Mouse (Mus musculus) kidney, embryonic 15.5 days (tissue): ENCODE data around the gene Cmas. TPM values are rescaled to one million over a fixed set of nuclear protein-coding genes. Genes with fewer than 3 reads are reported as not detected.

Experiments
- ATAC-seq: fragments of 200-750 bp; cut with Nextera tagmentation; replicated peaks from 2 replicates; pipeline ENCODE4 v1.8.0; 2017; ENCODE audit warnings: moderate TSS enrichment; ENCODE audit not compliant: low FRiP score
- H3K27ac ChIP-seq: fragments of 300-500 bp; sonication (generic); 2 replicates; pipeline ENCODE4 v1.5.1; 2015; ENCODE audit warnings: mild to moderate bottlenecking, inconsistent platforms
- H3K27me3 ChIP-seq: fragments of 300-500 bp; sonication (generic); 2 replicates; pipeline ENCODE4 v1.6.1; 2015; ENCODE audit warnings: inconsistent platforms
- H3K36me3 ChIP-seq: fragments of 300-500 bp; sonication (generic); 2 replicates; pipeline ENCODE4 v1.6.1; 2015; ENCODE audit warnings: inconsistent platforms
- H3K4me1 ChIP-seq: fragments of 300-500 bp; sonication (generic); 2 replicates; pipeline ENCODE4 v1.6.1; 2015; ENCODE audit warnings: inconsistent platforms
- H3K4me2 ChIP-seq: fragments of 300-500 bp; sonication (generic); 2 replicates; pipeline ENCODE4 v1.6.1; 2015; ENCODE audit warnings: moderate library complexity, mild to moderate bottlenecking, inconsistent platforms
- H3K4me3 ChIP-seq: fragments of 300-500 bp; sonication (generic); replicated peaks from 2 replicates; pipeline ENCODE4 v1.5.1; 2015; ENCODE audit warnings: mild to moderate bottlenecking, inconsistent platforms
- H3K9ac ChIP-seq: fragments of 300-500 bp; sonication (generic); 2 replicates; pipeline ENCODE4 v1.6.1; 2015; ENCODE audit warnings: mild to moderate bottlenecking, inconsistent platforms
- H3K9me3 ChIP-seq: fragments of 300-500 bp; sonication (generic); replicated peaks from 2 replicates; pipeline ENCODE4 v1.6.1; 2016; ENCODE audit warnings: inconsistent platforms
- WGBS: fragments of 180-500 bp; shearing (Covaris S2); methylation state at CpG from one replicate; pipeline ENCODE4 v1.1.7; 2015; ENCODE audit warnings: mixed read lengths; 5-methylcytosine and 5-hydroxymethylcytosine counted together
- polyA plus RNA-seq: library from polyadenylated mRNA; unstranded; fragments of >200 nt; fragmentation: Nextera tagmentation; extraction: Ambion mirVana; gene quantifications from 2 replicates; pipeline ENCODE4 v1.2.1, GENCODE M21; 2015

Gene Cmas
- polyA plus RNA-seq, 1 experiment from 2014 or later: 77.2 TPM

DNA sequence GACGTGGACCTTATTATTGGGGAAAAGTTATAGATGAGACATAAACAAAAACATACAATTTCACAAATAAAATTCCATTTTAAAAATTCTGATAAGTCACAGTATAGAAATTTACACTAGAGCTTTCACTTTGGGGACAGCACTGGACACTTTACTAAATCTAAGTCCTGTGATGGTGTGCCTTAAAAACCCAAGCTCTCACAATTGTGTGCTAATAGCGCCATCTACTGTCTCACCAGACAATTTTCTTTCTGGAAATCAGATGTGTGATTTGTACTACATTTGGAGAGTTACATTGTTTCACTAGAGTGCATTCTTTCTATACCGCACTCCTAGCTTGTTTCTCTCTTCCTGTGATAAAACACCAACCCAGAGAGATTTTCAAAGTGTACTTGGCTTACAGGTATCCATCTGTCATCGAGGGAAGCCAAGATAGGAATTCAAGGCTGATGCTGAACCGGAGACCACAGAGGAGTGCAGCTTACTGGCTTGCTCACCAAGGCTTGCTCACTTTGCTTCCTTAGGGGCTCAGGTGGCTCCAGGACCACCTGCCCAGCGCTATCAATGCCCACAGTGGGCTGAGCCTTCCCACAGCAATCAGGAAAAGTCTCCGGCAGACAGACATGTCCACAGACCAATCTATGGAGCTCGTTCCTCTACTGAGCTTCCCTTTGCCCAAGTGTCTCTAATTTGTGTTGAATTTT lies 21.0 kb upstream of the Cmas start:
- Histone ChIP-seq H3K9me3 (no peaks in the 10 kb centered on the region), H3K27me3 (no peaks in the 10 kb centered on the region), H3K27ac (no peak overlapping the region), H3K4me1 (no peaks in the 10 kb centered on the region), H3K9ac (no peak overlapping the region), H3K4me3 (no peak overlapping the region), H3K4me2 (no peak overlapping the region), H3K36me3 (no peaks in the 10 kb centered on the region)
- WGBS: 44% methylated on average over 8 of the region's 8 CpGs
- ATAC-seq: 0 out of 2 replicates have a peak, but pooled peaks have one; percentile 28

DNA sequence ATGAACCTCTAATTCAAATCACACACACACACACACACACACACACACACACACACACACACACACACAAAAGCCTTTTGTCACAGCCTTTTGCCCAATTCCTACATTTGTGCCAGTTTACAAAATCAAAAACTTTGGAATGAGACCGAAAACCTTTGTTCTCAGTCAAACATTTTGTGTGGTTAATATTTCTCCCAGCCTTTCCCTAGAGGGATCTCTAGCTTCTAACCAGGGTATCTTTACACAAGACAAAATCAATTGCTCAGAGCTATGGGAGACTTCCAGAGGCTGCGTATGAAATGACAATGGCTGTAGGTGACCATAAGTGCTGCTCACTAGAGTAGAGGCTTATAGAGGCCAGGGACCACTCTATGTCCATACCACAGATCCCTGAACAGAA lies 18.3 kb upstream of the Cmas start:
- Histone ChIP-seq H3K4me2 (no peak overlapping the region), H3K27me3 (no peaks in the 10 kb centered on the region), H3K4me3 (no peak overlapping the region), H3K9me3 (no peaks in the 10 kb centered on the region), H3K36me3 (no peaks in the 10 kb centered on the region), H3K27ac (no peak overlapping the region), H3K4me1 (no peaks in the 10 kb centered on the region), H3K9ac (no peak overlapping the region)
- no peak for ATAC-seq
- 88% methylated on average over 2 of the region's 2 CpGs for WGBS

- ATAC-seq: 0 out of 2 replicates have a peak, but pooled peaks have one; percentile 22
- Histone ChIP-seq H3K4me2 (no peak overlapping the region), H3K4me1 (no peaks in the 10 kb centered on the region), H3K4me3 (no peak overlapping the region), H3K9ac (no peak overlapping the region), H3K9me3 (no peaks in the 10 kb centered on the region), H3K27ac (no peak overlapping the region), H3K36me3 (no peaks in the 10 kb centered on the region), H3K27me3 (no peaks in the 10 kb centered on the region)
- WGBS: 75% methylated on average over 6 of the region's 6 CpGs
Observed at GRCm38 (mm10) chr6:142738637-142739036, 17.8 kb upstream of the Cmas start.

GRCm38 (mm10) chr6:142741763-142742162 lies 14.7 kb upstream of the Cmas start:
- no peak for ATAC-seq
- no peaks in the 10 kb centered on the region for H3K9me3 ChIP-seq
- H3K9ac ChIP-seq: no peak overlapping the region
- H3K36me3 ChIP-seq: no peaks in the 10 kb centered on the region
- 86% methylated on average over 6 of the region's 6 CpGs for WGBS
- H3K4me3 ChIP-seq: no peak overlapping the region
- H3K4me1 ChIP-seq: no peaks in the 10 kb centered on the region
- no peaks in the 10 kb centered on the region for H3K27me3 ChIP-seq
- H3K4me2 ChIP-seq: no peak overlapping the region
- no peak overlapping the region for H3K27ac ChIP-seq

- ATAC-seq: no peak
- 63% methylated on average over 4 of the region's 4 CpGs for WGBS
Observed at GRCm38 (mm10) chr6:142743193-142743592, 13.3 kb upstream of the Cmas start.

GRCm38 (mm10) chr6:142745484-142745883 lies 11.0 kb upstream of the Cmas start:
- Histone ChIP-seq H3K4me2 (no peak overlapping the region), H3K36me3 (no peaks in the 10 kb centered on the region), H3K4me3 (no peak overlapping the region), H3K9me3 (no peaks in the 10 kb centered on the region), H3K9ac (no peak overlapping the region), H3K27ac (no peak overlapping the region), H3K27me3 (no peaks in the 10 kb centered on the region), H3K4me1 (no peaks in the 10 kb centered on the region)
- ATAC-seq: 0 out of 2 replicates have a peak, but pooled peaks have one; percentile 9
- 90% methylated on average over 5 of the region's 5 CpGs for WGBS

More at GRCm38 (mm10) chr6:142743193-142743592, 13.3 kb upstream of the Cmas start:
- no peaks in the 10 kb centered on the region for H3K4me1 ChIP-seq
- no peaks in the 10 kb centered on the region for H3K9me3 ChIP-seq
- H3K4me2 ChIP-seq: no peak overlapping the region
- no peaks in the 10 kb centered on the region for H3K27me3 ChIP-seq
- no peak overlapping the region for H3K9ac ChIP-seq
- no peak overlapping the region for H3K4me3 ChIP-seq
- H3K27ac ChIP-seq: no peak overlapping the region
- no peaks in the 10 kb centered on the region for H3K36me3 ChIP-seq

- H3K4me1 ChIP-seq: no peaks in the 10 kb centered on the region
- no peaks in the 10 kb centered on the region for H3K9me3 ChIP-seq
- no peaks in the 10 kb centered on the region for H3K27me3 ChIP-seq
- H3K27ac ChIP-seq: no peak overlapping the region
- no peak overlapping the region for H3K9ac ChIP-seq
- no peak overlapping the region for H3K4me2 ChIP-seq
- WGBS: 69% methylated on average over 7 of the region's 7 CpGs
- no peaks in the 10 kb centered on the region for H3K36me3 ChIP-seq
- H3K4me3 ChIP-seq: no peak overlapping the region
- no peak for ATAC-seq
Observed at GRCm38 (mm10) chr6:142746765-142747164, 9.7 kb upstream of the Cmas start.

- ATAC-seq: no peak
- H3K36me3 ChIP-seq: no peaks in the 10 kb centered on the region
- H3K27ac ChIP-seq: no peak overlapping the region
- H3K4me3 ChIP-seq: no peak overlapping the region
- H3K4me1 ChIP-seq: no peaks in the 10 kb centered on the region
- H3K4me2 ChIP-seq: no peak overlapping the region
- H3K27me3 ChIP-seq: no peaks in the 10 kb centered on the region
- no peaks in the 10 kb centered on the region for H3K9me3 ChIP-seq
- 80% methylated on average over 2 of the region's 2 CpGs for WGBS
- no peak overlapping the region for H3K9ac ChIP-seq
Observed at GRCm38 (mm10) chr6:142747165-142747564, 9.3 kb upstream of the Cmas start.

GRCm38 (mm10) chr6:142748057-142748708 lies 8.3 kb upstream of the Cmas start:
- H3K9me3 ChIP-seq: no peaks in the 10 kb centered on the region
- H3K4me3 ChIP-seq: no peak overlapping the region
- ATAC-seq: no peak
- H3K27me3 ChIP-seq: peaks cover 5% of the 10 kb centered on the region; the same call in 1 of the 2 replicates
- H3K9ac ChIP-seq: no peak overlapping the region
- H3K36me3 ChIP-seq: no peaks in the 10 kb centered on the region
- H3K4me2 ChIP-seq: no peak overlapping the region
- 63% methylated on average over 8 of the region's 8 CpGs for WGBS
- no peaks in the 10 kb centered on the region for H3K4me1 ChIP-seq
- no peak overlapping the region for H3K27ac ChIP-seq

GRCm38 (mm10) chr6:142751365-142751764 lies 5.1 kb upstream of the Cmas start:
- H3K9ac ChIP-seq: no peak overlapping the region
- 0 out of 2 replicates have a peak overlapping the region, but pooled peaks have one; percentile 3 for H3K4me2 ChIP-seq
- no peaks in the 10 kb centered on the region for H3K9me3 ChIP-seq
- no peak overlapping the region for H3K27ac ChIP-seq
- no peaks in the 10 kb centered on the region for H3K4me1 ChIP-seq
- ATAC-seq: peak; percentile 52
- H3K4me3 ChIP-seq: no peak overlapping the region
- 49% methylated on average over 9 of the region's 9 CpGs for WGBS
- H3K27me3 ChIP-seq: peaks cover 24% of the 10 kb centered on the region
- H3K36me3 ChIP-seq: no peaks in the 10 kb centered on the region

DNA sequence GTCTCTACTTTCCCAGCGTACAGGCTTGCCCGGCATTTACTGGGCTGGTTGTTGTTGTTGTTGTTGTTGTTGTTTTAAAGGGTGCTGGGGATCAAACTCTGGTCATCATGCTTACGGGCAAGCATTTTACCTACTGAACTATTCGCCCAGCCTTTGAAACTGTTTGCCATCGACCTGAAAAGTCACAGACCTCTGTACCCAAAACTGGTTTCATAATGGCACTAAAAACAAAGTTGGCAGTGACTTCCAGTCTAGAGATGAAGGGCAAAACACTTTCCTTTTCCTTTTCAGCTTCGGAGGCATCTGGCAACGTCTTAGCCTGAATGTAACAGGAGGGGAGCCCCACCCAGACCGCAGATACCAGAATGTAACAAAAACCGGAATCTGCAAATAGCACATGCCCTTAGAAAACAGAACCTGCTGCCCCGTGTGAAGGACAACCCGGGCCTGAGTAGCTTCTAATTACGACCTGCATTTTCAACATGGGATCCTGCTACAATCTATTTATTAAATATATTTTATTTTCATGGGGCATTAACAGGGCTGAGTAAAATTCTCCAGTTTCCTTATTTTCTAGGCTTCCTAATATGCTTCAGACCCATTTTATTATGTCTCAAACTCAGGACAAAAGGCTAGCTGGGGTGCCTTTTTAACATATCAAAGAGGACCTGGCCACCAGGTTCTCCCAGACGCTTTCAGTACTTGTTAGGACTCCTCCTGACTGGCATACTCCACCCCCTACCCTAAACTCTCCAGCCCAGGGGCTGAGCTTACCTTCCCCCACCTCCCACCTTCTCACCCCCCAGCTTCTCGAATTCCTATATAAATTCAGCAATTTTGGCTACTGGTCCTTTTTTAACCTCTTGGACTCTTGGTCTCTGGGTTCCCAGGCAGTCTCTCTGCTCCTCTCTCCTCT lies 3.9 kb upstream of the Cmas start:
- Histone ChIP-seq H3K9ac (no peak overlapping the region), H3K4me2 (no peak overlapping the region), H3K27ac (no peak overlapping the region), H3K4me1 (peaks cover 4% of the 10 kb centered on the region), H3K4me3 (no peak overlapping the region), H3K9me3 (no peaks in the 10 kb centered on the region), H3K36me3 (no peaks in the 10 kb centered on the region), H3K27me3 (peaks cover 24% of the 10 kb centered on the region)
- no peak for ATAC-seq
- 38% methylated on average over 14 of the region's 14 CpGs for WGBS
